Mouse (Mus musculus) intestine, embryonic 14.5 days (tissue): Measurements from ENCODE around the gene Mgme1. TPM values are rescaled to one million over a fixed set of nuclear protein-coding genes. Genes with fewer than 3 reads are reported as not detected.

Experiments
- ATAC-seq: fragments of 200-750 bp; cut with Nextera tagmentation; replicated peaks from 2 replicates; pipeline ENCODE4 v1.8.0; 2017; ENCODE audit warnings: low read depth, moderate number of reproducible peaks, moderate TSS enrichment, moderate library complexity; ENCODE audit not compliant: low FRiP score, low TSS enrichment
- DNase-seq: peaks from one replicate; pipeline ENCODE4 v3.0.0-alpha.2; 2018; ENCODE audit warnings: low spot score
- H3K27ac ChIP-seq: fragments of 300-500 bp; sonication (generic); 2 replicates; pipeline ENCODE4 v1.5.1; 2014; ENCODE audit warnings: low read depth, mild to moderate bottlenecking, control low read depth
- H3K27me3 ChIP-seq: fragments of 300-500 bp; sonication (generic); replicated peaks from 2 replicates; pipeline ENCODE4 v1.6.1; 2014; ENCODE audit warnings: low read length, control low read depth; ENCODE audit not compliant: control insufficient read depth, insufficient read depth
- H3K36me3 ChIP-seq: fragments of 300-500 bp; sonication (generic); 2 replicates; pipeline ENCODE4 v1.6.1; 2014; ENCODE audit warnings: low read length, control low read depth; ENCODE audit not compliant: control insufficient read depth, insufficient read depth
- H3K4me1 ChIP-seq: fragments of 300-500 bp; sonication (generic); replicated peaks from 2 replicates; pipeline ENCODE4 v1.6.1; 2014; ENCODE audit warnings: low read length, control low read depth, mixed read lengths; ENCODE audit not compliant: control insufficient read depth, insufficient read depth
- H3K4me2 ChIP-seq: fragments of 300-500 bp; sonication (generic); 2 replicates; pipeline ENCODE4 v1.6.1; 2014; ENCODE audit warnings: low read length
- H3K4me3 ChIP-seq: fragments of 300-500 bp; sonication (generic); 2 replicates; pipeline ENCODE4 v1.5.1; 2014; ENCODE audit warnings: low read depth, low read length, control low read depth, mixed read lengths
- H3K9ac ChIP-seq: fragments of 300-500 bp; sonication (generic); 2 replicates; pipeline ENCODE4 v1.6.1; 2014; ENCODE audit warnings: mild to moderate bottlenecking, low read length
- H3K9me3 ChIP-seq: fragments of 300-500 bp; sonication (generic); 2 replicates; pipeline ENCODE4 v1.6.1; 2016; ENCODE audit warnings: low read length, control low read depth; ENCODE audit not compliant: control insufficient read depth
- WGBS: fragments of 180-500 bp; shearing (Covaris S2); extraction: QIAGEN DNeasy Blood & Tissue Kit; methylation state at CpG from one replicate; pipeline ENCODE4 v1.1.7; 2014; 5-methylcytosine and 5-hydroxymethylcytosine counted together
- polyA plus RNA-seq: library from polyadenylated mRNA; unstranded; fragments of >200 nt; fragmentation: Nextera tagmentation; extraction: Ambion mirVana; gene quantifications from 2 replicates; pipeline ENCODE4 v1.2.1, GENCODE M21; 2014

Mgme1 gene
- polyA plus RNA-seq, 1 experiment from 2014 or later, result 22.9 TPM

DNA sequence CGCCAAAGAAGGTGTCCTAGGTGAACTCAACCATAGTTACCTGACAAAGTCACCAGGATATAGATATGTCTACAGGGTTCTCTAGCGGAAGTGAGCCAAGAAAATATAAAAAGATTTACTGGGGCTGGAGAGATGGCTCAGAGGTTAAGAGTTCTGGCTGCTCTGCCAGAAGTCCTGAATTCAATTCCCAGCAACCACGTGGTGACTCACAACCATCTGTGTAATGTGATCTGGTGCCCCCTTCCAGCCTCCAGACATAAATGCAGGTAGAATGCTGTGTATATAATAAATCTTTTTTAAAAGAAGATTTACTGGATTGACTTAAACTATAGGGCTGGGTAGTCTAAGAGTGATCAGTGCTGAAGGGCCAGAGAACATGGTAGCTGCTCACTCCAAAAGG is 11.0 kb downstream of the Mgme1 start:
- H3K27ac ChIP-seq, result no peak overlapping the region
- ATAC-seq, result no peak
- no peak for DNase-seq

DNA sequence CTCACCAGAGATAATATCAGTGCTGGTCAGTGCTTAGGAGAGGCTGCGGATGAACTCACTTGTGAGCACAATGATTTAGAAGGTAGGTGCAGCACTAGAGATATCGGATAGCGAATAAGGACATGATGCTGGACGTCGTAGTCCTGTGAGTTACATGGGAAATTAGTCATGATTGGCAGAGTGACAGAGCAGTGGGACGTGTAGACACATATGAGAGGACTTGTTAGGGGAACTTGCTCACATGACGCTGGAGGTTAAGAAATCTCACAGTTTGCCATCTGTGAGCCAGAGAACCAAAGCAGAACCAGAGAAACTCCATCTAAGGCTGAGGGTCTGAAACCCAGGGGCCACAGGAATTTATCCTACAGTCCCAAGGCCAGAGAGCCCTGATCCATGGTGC is 19.9 kb downstream of the Mgme1 start:
- H3K27me3 ChIP-seq, result no peaks in the 10 kb centered on the region
- ATAC-seq, result no peak
- H3K4me1 ChIP-seq, result no peaks in the 10 kb centered on the region
- H3K4me2 ChIP-seq, result no peak overlapping the region
- WGBS, result 92% methylated on average over 7 of the region's 7 CpGs
- DNase-seq, result no peak
- H3K4me3 ChIP-seq, result no peak overlapping the region
- no peaks in the 10 kb centered on the region for H3K9me3 ChIP-seq
- no peak overlapping the region for H3K9ac ChIP-seq
- H3K36me3 ChIP-seq, result no peaks in the 10 kb centered on the region
- no peak overlapping the region for H3K27ac ChIP-seq

More for the DNA sequence above, 11.0 kb downstream of the Mgme1 start:
- 56% methylated on average over 3 of the region's 3 CpGs for WGBS
- Histone ChIP-seq H3K9ac (no peak overlapping the region), H3K27me3 (no peaks in the 10 kb centered on the region), H3K36me3 (peaks cover 35% of the 10 kb centered on the region), H3K4me2 (no peak overlapping the region), H3K4me3 (no peak overlapping the region), H3K9me3 (no peaks in the 10 kb centered on the region), H3K4me1 (no peaks in the 10 kb centered on the region)

DNA sequence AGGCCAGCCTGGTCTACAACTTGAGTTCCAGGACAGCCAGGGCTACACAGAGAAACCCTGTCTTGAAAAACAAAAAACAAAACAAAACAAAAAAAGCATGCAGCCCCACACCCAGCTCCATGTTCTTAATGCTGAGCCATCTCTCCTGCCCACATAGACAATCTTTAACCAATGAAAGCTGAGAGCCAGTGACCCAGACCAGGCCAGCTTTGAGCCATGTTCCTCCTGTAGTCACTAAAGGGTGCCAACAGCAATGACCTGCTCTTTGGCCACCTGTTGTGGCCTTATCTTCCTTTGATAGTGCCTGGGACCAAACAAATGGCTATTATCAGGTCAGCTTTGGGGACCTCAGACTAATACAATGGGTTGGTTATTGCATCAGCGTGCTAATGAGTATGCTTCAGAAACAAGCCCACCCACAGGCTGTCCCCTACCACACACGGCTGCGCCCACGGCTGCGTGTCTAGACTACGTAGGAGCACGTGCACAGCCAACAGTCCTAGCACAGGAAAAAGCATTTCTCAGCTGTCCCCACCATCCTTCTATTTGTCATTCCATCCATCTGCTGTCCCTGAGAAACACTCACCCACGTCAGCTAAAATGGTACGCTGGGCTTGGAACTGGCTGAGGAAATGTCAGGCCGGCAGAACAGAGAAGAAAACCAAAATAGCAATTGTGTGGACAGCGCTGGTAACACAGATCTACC is 21.3 kb downstream of the Mgme1 start:
- Histone ChIP-seq H3K36me3 (no peaks in the 10 kb centered on the region), H3K27me3 (no peaks in the 10 kb centered on the region), H3K9ac (no peak overlapping the region), H3K27ac (no peak overlapping the region), H3K4me3 (no peak overlapping the region), H3K9me3 (no peaks in the 10 kb centered on the region), H3K4me2 (no peak overlapping the region), H3K4me1 (no peaks in the 10 kb centered on the region)
- ATAC-seq, result no peak
- no peak for DNase-seq
- 68% methylated on average over 11 of the region's 11 CpGs for WGBS

- H3K27ac ChIP-seq, result no peak overlapping the region
- WGBS, result 62% methylated on average over 9 of the region's 9 CpGs
- no peaks in the 10 kb centered on the region for H3K36me3 ChIP-seq
- H3K9ac ChIP-seq, result no peak overlapping the region
- 0 out of 2 replicates have a peak, but pooled peaks cover under 1% of the 10 kb centered on the region for H3K4me1 ChIP-seq
- H3K9me3 ChIP-seq, result no peaks in the 10 kb centered on the region
- no peak overlapping the region for H3K4me3 ChIP-seq
- ATAC-seq (no peak), DNase-seq (no peak)
- H3K27me3 ChIP-seq, result no peaks in the 10 kb centered on the region
- H3K4me2 ChIP-seq, result no peak overlapping the region
These were observed 24.8 kb downstream of the Mgme1 start for GRCm38 (mm10) chr2:144295145-144295735.

- Histone ChIP-seq H3K9ac (no peak overlapping the region), H3K36me3 (no peaks in the 10 kb centered on the region), H3K27me3 (no peaks in the 10 kb centered on the region), H3K27ac (no peak overlapping the region), H3K4me1 (0 out of 2 replicates have a peak, but pooled peaks cover 3% of the 10 kb centered on the region), H3K9me3 (no peaks in the 10 kb centered on the region), H3K4me2 (no peak overlapping the region), H3K4me3 (no peak overlapping the region)
- no peak for ATAC-seq
- 57% methylated on average over 9 of the region's 9 CpGs for WGBS
- DNase-seq, result no peak
These were observed 29.5 kb downstream of the Mgme1 start for GRCm38 (mm10) chr2:144299749-144300669.

GRCm38 (mm10) chr2:144301101-144301500 is 30.6 kb downstream of the Mgme1 start:
- Histone ChIP-seq H3K27me3 (no peaks in the 10 kb centered on the region), H3K9ac (no peak overlapping the region), H3K4me3 (no peak overlapping the region), H3K4me2 (no peak overlapping the region), H3K27ac (no peak overlapping the region), H3K36me3 (no peaks in the 10 kb centered on the region), H3K9me3 (no peaks in the 10 kb centered on the region), H3K4me1 (0 out of 2 replicates have a peak, but pooled peaks cover 3% of the 10 kb centered on the region)
- no peak for ATAC-seq
- 96% methylated on average over 11 of the region's 11 CpGs for WGBS
- DNase-seq, result no peak

DNA sequence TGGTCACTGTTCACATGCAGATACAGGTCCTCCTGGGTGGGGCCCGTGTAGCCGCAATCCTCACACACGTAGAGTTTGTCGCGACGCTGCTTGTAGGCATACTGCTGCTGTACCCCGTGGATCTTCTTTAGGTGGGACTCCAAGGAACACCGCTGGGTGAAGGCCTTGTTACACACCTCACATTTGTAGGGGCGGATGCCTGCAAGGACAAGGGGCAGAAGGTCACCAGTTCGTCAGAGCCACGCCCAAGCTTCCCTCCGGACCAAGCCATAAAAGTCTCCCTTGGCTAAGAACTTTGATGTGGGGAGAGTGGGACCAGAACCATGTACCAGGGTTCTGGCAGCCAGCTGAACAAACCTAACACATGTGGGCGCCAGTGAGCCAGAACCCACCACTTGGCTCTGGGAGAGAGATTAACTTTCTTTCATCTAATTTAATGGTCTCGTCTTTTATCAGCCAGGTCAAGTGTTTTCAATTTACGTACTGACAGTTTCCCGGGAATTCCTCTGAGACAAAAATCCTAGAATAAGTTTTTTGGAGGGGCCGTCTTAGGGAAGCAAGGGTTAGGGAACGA is 35.3 kb downstream of the Mgme1 start:
- no peak overlapping the region for H3K9ac ChIP-seq
- ATAC-seq, result no peak
- H3K9me3 ChIP-seq, result no peaks in the 10 kb centered on the region
- no peaks in the 10 kb centered on the region for H3K27me3 ChIP-seq
- H3K36me3 ChIP-seq, result no peaks in the 10 kb centered on the region
- H3K4me2 ChIP-seq, result no peak overlapping the region
- WGBS, result 63% methylated on average over 18 of the region's 18 CpGs
- no peak for DNase-seq
- H3K4me3 ChIP-seq, result no peak overlapping the region
- H3K27ac ChIP-seq, result no peak overlapping the region
- no peaks in the 10 kb centered on the region for H3K4me1 ChIP-seq

DNA sequence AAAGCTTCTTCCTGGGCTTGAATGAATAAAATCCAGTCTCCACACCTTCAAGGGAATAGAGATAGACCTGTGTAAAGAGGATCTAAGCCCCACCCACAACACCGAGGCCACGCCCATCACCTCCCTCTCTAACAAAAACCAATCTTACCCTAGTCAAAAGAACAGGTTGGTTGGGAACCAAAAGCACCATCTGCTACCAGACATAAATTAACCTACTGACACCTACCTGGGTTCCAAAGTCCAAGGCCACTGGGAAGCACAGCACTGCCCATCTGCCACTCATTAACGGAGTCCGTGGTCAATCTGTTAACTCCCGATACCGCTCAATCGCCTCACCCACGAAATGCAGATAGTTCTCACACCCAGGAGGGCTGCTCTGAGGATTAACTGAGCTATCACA is 38.1 kb downstream of the Mgme1 start:
- H3K4me1 ChIP-seq, result no peaks in the 10 kb centered on the region
- H3K27me3 ChIP-seq, result no peaks in the 10 kb centered on the region
- no peak overlapping the region for H3K27ac ChIP-seq
- no peak overlapping the region for H3K4me3 ChIP-seq
- H3K9me3 ChIP-seq, result no peaks in the 10 kb centered on the region
- H3K9ac ChIP-seq, result no peak overlapping the region
- ATAC-seq (no peak; the same call in 1 of the 2 replicates), DNase-seq (no peak)
- 56% methylated on average over 8 of the region's 8 CpGs for WGBS
- no peak overlapping the region for H3K4me2 ChIP-seq
- no peaks in the 10 kb centered on the region for H3K36me3 ChIP-seq
